Mouse (Mus musculus) common myeloid progenitor, adult 5-6 weeks (primary cell): ENCODE data around the gene Ppan. TPM values are rescaled to one million over a fixed set of nuclear protein-coding genes. Genes with fewer than 3 reads are reported as not detected.

Experiments
- ATAC-seq: replicated peaks from 2 replicates; pipeline ENCODE4 v1.8.0; 2016; ENCODE audit warnings: low read depth, mild to moderate bottlenecking, moderate TSS enrichment, inconsistent platforms; ENCODE audit not compliant: poor library complexity, severe bottlenecking
- total RNA-seq: library from RNA; stranded (forward); fragments of 200-1000, 187-1606 nt; gene quantifications from 2 replicates; pipeline ENCODE4 v1.2.3, GENCODE M21; 2017

The Ppan gene
- total RNA-seq, 1 experiment from 2014 or later: 140 TPM

GRCm38 (mm10) chr9:20878041-20878709 is 9.8 kb upstream of the Ppan start:
- peak; percentile 81 for ATAC-seq

- ATAC-seq: no peak
Measured at GRCm38 (mm10) chr9:20878710-20879065, 9.3 kb upstream of the Ppan start.

GRCm38 (mm10) chr9:20879097-20879792 is 8.7 kb upstream of the Ppan start, which contains the start of gene Angptl6:
TSS of gene Angptl6 (minus strand) at chr9:20879727.
- no peak for ATAC-seq

GRCm38 (mm10) chr9:20886563-20886962 is 1.4 kb upstream of the Ppan start:
- ATAC-seq: no peak

DNA sequence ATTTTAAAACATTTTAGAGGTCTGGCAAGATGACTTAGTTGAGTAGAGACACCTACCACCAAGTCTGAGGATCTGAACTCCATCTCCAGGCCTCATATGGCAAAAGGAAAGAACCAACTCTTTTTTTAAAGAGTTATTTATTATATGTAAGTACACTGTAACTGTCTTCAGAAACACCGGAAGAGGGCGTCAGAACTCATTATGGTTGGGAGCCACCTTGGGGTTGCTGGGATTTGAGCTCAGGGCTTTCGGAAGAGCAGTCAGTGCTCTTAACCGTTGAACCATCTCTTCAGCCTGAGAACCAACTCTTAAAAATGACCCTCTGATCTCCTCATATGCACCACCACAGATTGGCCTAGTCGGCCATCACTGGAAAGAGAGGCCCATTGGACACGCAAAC is 784 bp upstream of the Ppan start:
- no peak for ATAC-seq

- peak; percentile 2; the same call in 1 of the 2 replicates for ATAC-seq
Measured at GRCm38 (mm10) chr9:20888386-20888765, 401 bp downstream of the Ppan start.

DNA sequence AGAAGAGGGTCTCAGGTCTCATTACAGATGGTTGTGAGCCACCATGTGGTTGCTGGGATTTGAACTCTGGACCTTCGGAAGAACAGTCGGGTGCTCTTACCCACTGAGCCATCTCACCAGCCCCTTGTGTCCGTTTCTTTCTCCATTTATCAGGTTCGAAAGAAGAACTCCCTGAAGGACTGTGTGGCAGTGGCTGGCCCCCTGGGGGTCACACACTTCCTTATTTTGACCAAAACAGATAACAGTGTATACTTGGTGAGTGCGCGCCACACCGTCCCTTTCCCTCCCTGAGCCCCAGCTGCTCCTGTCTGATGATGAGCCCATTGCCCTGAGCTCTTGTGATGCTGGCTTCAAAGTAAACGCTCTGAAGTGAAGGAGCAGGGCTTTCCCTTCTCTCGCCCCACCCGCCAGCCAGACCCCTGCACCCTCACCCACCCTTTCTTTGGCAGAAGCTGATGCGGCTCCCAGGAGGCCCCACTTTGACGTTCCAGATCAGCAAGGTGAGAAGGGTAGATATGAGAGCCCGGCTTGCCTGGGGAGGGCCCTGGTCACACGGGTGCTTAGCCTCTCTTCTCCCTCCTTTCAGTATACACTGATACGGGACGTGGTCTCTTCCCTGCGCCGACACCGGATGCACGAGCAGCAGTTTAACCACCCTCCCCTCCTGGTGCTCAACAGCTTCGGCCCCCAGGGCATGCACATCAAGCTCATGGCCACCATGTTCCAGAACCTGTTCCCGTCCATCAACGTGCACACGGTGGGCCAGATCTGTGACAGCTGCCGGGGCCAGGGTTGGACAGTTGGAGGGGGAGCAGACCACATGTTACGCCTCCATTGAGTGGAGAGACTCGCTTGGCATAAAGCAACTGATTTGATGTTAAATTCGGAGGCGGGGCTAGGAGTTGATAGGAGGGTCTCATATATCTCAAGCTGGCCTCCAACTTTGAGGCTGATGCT is 1.5 kb downstream of the Ppan start:
- peak; percentile 30 for ATAC-seq

GRCm38 (mm10) chr9:20890411-20890810 is 2.4 kb downstream of the Ppan start:
- ATAC-seq: no peak

DNA sequence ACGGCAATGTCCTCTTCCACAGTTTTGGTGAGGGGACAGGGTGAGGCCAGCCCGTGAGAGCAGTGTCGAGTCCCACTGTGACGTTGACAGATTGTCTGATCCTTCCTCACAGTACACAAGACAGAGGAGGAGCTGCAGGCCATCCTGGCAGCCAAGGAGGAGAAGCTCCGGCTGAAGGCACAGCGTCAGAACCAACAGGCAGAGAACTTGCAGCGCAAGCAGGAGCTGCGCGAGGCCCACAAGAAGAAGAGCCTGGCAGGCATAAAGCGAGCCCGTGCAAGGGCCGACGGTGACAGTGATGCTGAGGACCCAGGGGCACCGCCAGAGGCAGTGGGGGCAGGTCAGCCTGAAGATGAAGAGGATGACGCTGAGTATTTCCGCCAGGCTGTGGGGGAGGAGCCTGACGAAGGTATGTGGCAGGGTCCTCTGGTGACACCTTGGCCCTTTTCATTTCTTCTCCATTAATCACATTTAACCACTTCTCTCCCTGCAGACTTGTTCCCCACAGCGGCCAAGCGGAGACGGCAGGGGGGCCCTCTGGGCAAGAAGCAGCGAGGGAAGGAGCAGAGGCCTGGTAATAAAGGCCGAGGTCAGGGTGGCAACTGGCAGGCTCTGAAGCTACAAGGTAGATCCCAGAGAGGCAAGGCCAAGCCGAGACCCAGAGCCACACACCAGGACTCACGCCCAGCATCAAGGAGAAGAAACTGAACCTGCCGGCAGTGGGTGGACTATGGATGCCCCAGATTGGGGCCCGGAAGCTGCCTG is 3.5 kb downstream of the Ppan start:
- no peak for ATAC-seq

GRCm38 (mm10) chr9:20892104-20892653 is 4.2 kb downstream of the Ppan start:
- no peak for ATAC-seq

DNA sequence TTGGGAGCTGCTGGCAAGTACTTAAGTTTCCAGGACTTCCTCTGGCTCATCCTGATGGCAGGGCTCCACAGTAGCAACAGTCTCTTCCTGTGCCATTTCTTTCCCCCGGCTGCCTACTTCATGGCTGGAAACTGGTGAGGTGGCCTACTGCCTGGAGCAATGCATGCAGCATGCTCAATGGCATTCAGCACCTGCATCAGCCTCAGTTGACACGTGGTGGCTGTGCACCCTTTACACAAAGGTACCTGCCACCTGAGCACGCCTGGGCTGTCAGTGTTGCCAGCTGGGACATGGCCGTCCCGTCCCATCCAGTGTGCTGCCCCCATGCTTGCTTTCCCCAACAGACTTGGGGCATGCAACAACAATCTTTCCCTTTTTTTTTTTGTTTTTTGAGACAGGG is 5.1 kb downstream of the Ppan start:
- ATAC-seq: no peak

GRCm38 (mm10) chr9:20893590-20894343 is 5.8 kb downstream of the Ppan start:
- no peak for ATAC-seq

DNA sequence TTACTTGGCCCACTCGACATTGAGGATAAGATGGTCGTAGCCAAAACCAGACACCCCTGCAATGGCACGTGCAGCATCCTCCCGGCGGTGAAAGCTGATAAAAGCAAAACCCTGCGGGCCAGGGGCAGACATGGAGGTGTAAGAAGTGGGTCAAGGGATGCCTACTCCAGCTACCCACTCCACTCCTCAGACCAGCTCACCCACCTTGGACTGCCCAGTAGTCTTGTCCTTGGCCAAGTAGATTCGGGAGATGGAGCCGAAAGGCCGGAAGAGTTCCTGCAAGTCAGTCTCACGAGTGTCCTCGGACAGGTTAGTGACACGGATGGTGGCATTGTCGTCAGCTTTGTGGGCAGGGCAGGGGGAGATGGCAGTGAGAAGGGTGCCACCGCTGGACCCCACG is 6.7 kb downstream of the Ppan start:
- ATAC-seq: no peak

DNA sequence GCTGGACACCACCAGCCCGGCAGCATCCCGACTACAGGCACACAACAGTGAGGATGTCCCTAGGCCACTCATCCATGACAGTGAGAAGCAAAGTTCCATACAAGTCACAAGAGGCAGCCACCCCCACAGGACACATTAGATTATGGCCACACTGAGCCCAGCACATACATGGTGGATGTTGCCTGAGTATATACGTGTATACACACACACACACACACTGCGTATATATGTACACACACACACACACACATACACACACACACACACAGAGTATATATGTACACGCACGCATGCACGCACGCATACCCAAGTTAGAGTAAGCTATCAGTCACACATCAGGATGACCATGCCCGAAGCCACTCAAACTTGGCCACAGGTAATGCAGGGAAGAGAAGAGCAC is 7.4 kb downstream of the Ppan start:
- ATAC-seq: no peak

DNA sequence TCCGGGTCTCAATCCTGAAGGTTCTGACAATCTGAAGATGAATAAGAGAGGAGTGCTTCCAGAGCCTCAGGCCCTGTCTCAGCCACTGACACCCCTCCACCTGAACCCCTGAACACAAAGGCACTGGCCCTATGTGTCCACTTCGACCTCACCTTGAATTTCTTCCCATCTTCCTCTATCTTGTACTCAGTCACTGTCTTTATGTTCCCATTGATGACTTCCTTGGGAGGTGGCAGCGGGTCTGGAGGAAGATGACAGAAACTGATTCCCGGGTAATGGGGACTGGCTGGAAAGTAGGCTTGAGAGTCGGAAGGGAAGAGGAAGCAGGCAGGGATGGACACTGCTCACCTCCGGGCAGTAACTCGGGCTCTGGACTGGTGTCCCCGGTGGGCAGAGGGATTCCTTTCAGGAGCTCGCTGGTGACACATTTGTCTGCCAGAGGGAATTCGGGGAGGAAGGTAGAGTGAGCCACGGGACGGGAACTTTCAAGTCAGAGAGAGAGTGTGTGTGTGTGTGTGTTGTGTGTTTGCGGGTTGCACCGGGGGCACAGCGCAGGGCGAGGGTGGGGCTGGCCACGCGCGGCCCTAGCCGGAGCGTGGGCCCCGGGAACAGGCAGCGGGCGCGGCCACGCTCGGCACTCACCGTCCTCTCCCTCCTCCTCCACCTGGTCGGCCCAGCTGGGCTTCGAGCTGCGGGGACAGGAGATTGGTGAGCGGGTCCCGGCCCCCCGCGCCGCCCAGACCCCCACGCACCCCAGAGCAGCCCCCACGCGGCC is 9.9 kb downstream of the Ppan start:
- no peak for ATAC-seq

DNA sequence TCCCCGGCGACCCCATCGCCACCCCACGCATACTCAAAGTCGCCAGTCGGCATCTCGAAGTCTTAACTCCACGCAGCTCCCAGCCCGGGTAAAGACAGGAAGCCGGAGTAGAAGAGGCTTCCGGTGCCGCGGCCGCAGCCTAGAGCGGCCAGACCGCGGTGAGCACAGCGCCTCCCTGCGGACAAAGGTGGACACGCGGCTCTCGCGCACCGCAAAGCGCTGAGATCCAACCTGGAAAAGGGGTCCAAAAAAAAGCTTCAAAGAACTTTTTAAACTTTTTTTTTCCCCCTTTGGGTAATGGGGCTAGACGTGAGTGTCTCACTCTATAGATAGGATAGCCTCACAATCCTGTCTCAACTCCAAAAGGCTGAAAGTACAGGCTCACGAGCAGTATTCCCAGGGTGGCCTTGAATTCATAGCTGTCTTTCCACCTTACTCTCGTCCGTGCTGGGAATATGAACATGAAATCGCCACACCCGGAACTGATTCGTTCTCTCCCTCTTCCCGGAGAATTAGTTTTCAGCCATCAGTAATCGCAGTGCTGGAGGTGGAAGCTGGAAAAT is 10.6 kb downstream of the Ppan start, which contains the start of gene Eif3g:
Gene Eif3g (minus strand): TSS at position 113 of the 563 bp plus-strand sequence.
- ATAC-seq: peak; percentile 83

DNA sequence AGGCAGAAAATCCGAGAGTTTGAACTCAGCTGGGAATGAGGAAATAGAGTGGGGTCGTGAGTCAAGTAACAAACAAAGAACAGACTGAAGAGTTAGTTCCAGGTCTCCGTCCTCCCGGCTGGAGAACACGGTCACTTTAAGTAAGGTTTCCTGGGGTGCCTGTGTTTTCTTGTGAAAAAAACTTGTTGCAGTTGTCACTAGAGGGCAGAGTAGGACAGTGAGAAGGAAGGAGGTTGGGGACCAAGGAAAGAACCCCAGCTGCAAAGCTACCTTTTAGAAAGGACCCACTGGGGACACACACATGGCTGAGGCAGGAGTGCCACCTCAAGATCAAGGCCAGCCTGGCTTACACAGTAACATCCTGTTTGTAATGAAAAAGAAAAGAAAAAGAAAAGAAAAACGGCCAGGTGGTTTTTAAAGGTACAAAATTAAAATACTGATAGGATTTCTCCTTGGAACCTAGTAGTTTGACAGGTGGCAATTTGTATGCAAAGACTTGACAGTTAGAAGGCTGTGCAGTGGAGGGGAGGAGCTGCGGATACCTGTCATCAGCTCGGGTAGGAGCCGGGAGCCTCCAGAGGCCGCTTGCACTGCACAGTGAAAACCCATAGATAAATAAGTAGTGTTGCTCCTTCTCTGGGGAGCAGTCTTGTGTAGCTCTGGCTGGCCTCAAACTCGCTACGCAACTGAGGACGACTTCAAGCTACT is 13.6 kb downstream of the Ppan start:
- ATAC-seq: peak; percentile 65
